Mouse (Mus musculus) midbrain, embryonic 10.5 days (tissue): ENCODE measurements around the gene Bola2. TPM values are rescaled to one million over a fixed set of nuclear protein-coding genes. Genes with fewer than 3 reads are reported as not detected.

Source experiments
- polyA plus RNA-seq: library from polyadenylated mRNA; unstranded; fragments of >200 nt; fragmentation: Nextera tagmentation; extraction: Ambion mirVana; gene quantifications from 2 replicates; pipeline ENCODE4 v1.2.1, GENCODE M21; 2016

Bola2 gene
- polyA plus RNA-seq, 1 experiment from 2014 or later: 216 TPM

Other genes with a start within 250 kb of the Bola2 start
- gene Atp2a1, start 232.3 kb upstream of the Bola2 start, polyA plus RNA-seq: 0.16 and 0.28 TPM in 2 replicates
- 54.1 and 58.7 TPM in 2 replicates for gene Sh2b1, start 220.0 kb upstream of the Bola2 start, polyA plus RNA-seq
- 161 and 178 TPM in 2 replicates for gene Tufm, start 208.0 kb upstream of the Bola2 start, polyA plus RNA-seq
- gene Atxn2l, start 192.0 kb upstream of the Bola2 start, polyA plus RNA-seq: 44.8 and 50.2 TPM in 2 replicates
- 206 and 215 TPM in 2 replicates for gene Eif3c, start 129.0 kb upstream of the Bola2 start, polyA plus RNA-seq
- 0.41 and 0.58 TPM in 2 replicates for gene Apobr, start 110.5 kb upstream of the Bola2 start, polyA plus RNA-seq
- 23.8 and 32.3 TPM in 2 replicates for gene Cln3, start 109.6 kb upstream of the Bola2 start, polyA plus RNA-seq
- gene Il27, start 100.5 kb upstream of the Bola2 start, polyA plus RNA-seq: not detected in 2 replicates
- 1.6 and 3.1 TPM in 2 replicates for gene Nupr1, start 64.5 kb upstream of the Bola2 start, polyA plus RNA-seq
- gene Sgf29, start 46.1 kb upstream of the Bola2 start, polyA plus RNA-seq: 61.9 and 63.5 TPM in 2 replicates
- 0.29 TPM in 1 of 2 replicates, not detected in the other for gene Sult1a1, start 19.0 kb upstream of the Bola2 start, polyA plus RNA-seq
- gene Slx1b, start 383 bp downstream of the Bola2 start, polyA plus RNA-seq: 14.1 and 15.5 TPM in 2 replicates
- 42.7 and 50.1 TPM in 2 replicates for gene Coro1a, start 12.4 kb downstream of the Bola2 start, polyA plus RNA-seq
- gene Mapk3, start 64.2 kb downstream of the Bola2 start, polyA plus RNA-seq: 53.8 and 54.9 TPM in 2 replicates
- 0.68 and 1.1 TPM in 2 replicates for gene Gdpd3, start 70.9 kb downstream of the Bola2 start, polyA plus RNA-seq
- 41.0 and 60.5 TPM in 2 replicates for gene Ypel3, start 81.6 kb downstream of the Bola2 start, polyA plus RNA-seq
- gene Tbx6, start 86.1 kb downstream of the Bola2 start, polyA plus RNA-seq: 0.42 and 0.64 TPM in 2 replicates
- 376 and 407 TPM in 2 replicates for gene Ppp4c, start 97.1 kb downstream of the Bola2 start, polyA plus RNA-seq
- gene Fam57b, start 102.3 kb downstream of the Bola2 start, polyA plus RNA-seq: 4.1 and 7.7 TPM in 2 replicates
- gene 4930451I11Rik, start 136.2 kb downstream of the Bola2 start, polyA plus RNA-seq: not detected in 2 replicates
- 6.6 and 8.4 TPM in 2 replicates for gene Doc2a, start 152.0 kb downstream of the Bola2 start, polyA plus RNA-seq
- 50.1 and 50.7 TPM in 2 replicates for gene Hirip3, start 166.6 kb downstream of the Bola2 start, polyA plus RNA-seq
- 105 and 107 TPM in 2 replicates for gene Ino80e, start 167.0 kb downstream of the Bola2 start, polyA plus RNA-seq
- 53.2 and 61.1 TPM in 2 replicates for gene Taok2, start 189.3 kb downstream of the Bola2 start, polyA plus RNA-seq
- 29.4 and 36.1 TPM in 2 replicates for gene Tmem219, start 227.5 kb downstream of the Bola2 start, polyA plus RNA-seq
- gene Kctd13, start 233.5 kb downstream of the Bola2 start, polyA plus RNA-seq: 20.8 and 26.1 TPM in 2 replicates